Mouse (Mus musculus): ENCODE measurements around the gene Clca3a1.

The Clca3a1 gene

GRCm38 (mm10) chr3:144719088-144719900 lies 41.5 kb downstream of the Clca3a1 start:
- in situ Hi-C loops (cut with MboI): loop anchor here (25.0 kb wide), 1 partner anchor 1957 kb away; the partner anchor contains the start of gene Gtf2b

GRCm38 (mm10) chr3:144718706-144719087 lies 42.1 kb downstream of the Clca3a1 start:
- in situ Hi-C loops (cut with MboI): loop anchor here (25.0 kb wide), 1 partner anchor 1956 kb away; the partner anchor contains the start of gene Gtf2b

GRCm38 (mm10) chr3:144717835-144718234 lies 42.9 kb downstream of the Clca3a1 start:
- in situ Hi-C loops (cut with MboI): loop anchor here (25.0 kb wide), 1 partner anchor 1956 kb away; the partner anchor contains the start of gene Gtf2b

- in situ Hi-C loops (cut with MboI): loop anchor here (25.0 kb wide), 1 partner anchor 1955 kb away; the partner anchor contains the start of gene Gtf2b
These were observed 43.7 kb downstream of the Clca3a1 start for GRCm38 (mm10) chr3:144717121-144717520.

GRCm38 (mm10) chr3:144715901-144716300 lies 44.9 kb downstream of the Clca3a1 start:
- in situ Hi-C loops (cut with MboI): loop anchor here (25.0 kb wide), 1 partner anchor 1954 kb away; the partner anchor contains the start of gene Gtf2b

- in situ Hi-C loops (cut with MboI): loop anchor here (25.0 kb wide), 1 partner anchor 1953 kb away; the partner anchor contains the start of gene Gtf2b
These were observed 45.7 kb downstream of the Clca3a1 start for GRCm38 (mm10) chr3:144715033-144715432.

GRCm38 (mm10) chr3:144714606-144715005 lies 46.2 kb downstream of the Clca3a1 start:
- in situ Hi-C loops (cut with MboI): loop anchor here (25.0 kb wide), 1 partner anchor 1952 kb away; the partner anchor contains the start of gene Gtf2b

GRCm38 (mm10) chr3:144714126-144714525 lies 46.7 kb downstream of the Clca3a1 start:
- in situ Hi-C loops (cut with MboI): loop anchor here (25.0 kb wide), 1 partner anchor 1952 kb away; the partner anchor contains the start of gene Gtf2b

- in situ Hi-C loops (cut with MboI): loop anchor here (25.0 kb wide), 1 partner anchor 1949 kb away; the partner anchor contains the start of gene Gtf2b
These were observed 49.1 kb downstream of the Clca3a1 start for GRCm38 (mm10) chr3:144711607-144712206.

- in situ Hi-C loops (cut with MboI): loop anchor here (25.0 kb wide), 1 partner anchor 1946 kb away; the partner anchor contains the start of gene Gtf2b
These were observed 52.2 kb downstream of the Clca3a1 start for GRCm38 (mm10) chr3:144708612-144709011.

- in situ Hi-C loops (cut with MboI): loop anchor here (25.0 kb wide), 1 partner anchor 1942 kb away; the partner anchor contains the start of gene Gtf2b
These were observed 56.8 kb downstream of the Clca3a1 start for GRCm38 (mm10) chr3:144703959-144704358.

GRCm38 (mm10) chr3:144698790-144699433 lies 61.9 kb downstream of the Clca3a1 start:
- in situ Hi-C loops (cut with MboI): no loop called here

GRCm38 (mm10) chr3:144697942-144698341 lies 62.8 kb downstream of the Clca3a1 start:
- in situ Hi-C loops (cut with MboI): no loop called here

- in situ Hi-C loops (cut with MboI): no loop called here
These were observed 63.6 kb downstream of the Clca3a1 start for GRCm38 (mm10) chr3:144697154-144697553.

- in situ Hi-C loops (cut with MboI): no loop called here
These were observed 65.8 kb downstream of the Clca3a1 start for GRCm38 (mm10) chr3:144694941-144695340.

GRCm38 (mm10) chr3:144694040-144694439 lies 66.7 kb downstream of the Clca3a1 start:
- in situ Hi-C loops (cut with MboI): no loop called here

GRCm38 (mm10) chr3:144692052-144692451 lies 68.7 kb downstream of the Clca3a1 start:
- in situ Hi-C loops (cut with MboI): no loop called here

GRCm38 (mm10) chr3:144689236-144689635 lies 71.5 kb downstream of the Clca3a1 start:
- in situ Hi-C loops (cut with MboI): no loop called here

GRCm38 (mm10) chr3:144688284-144688683 lies 72.5 kb downstream of the Clca3a1 start:
- in situ Hi-C loops (cut with MboI): no loop called here

- in situ Hi-C loops (cut with MboI): no loop called here
These were observed 73.2 kb downstream of the Clca3a1 start for GRCm38 (mm10) chr3:144687618-144688017.

- in situ Hi-C loops (cut with MboI): no loop called here
These were observed 74.6 kb downstream of the Clca3a1 start for GRCm38 (mm10) chr3:144686146-144686545.

Measured in mature B cell (primary cell).